Mouse (Mus musculus) adrenal gland (tissue): ENCODE data around the gene Olfr1104.

Experiments used
- intact Hi-C: fragments of 180-260 bp; cut with DNase I; formaldehyde crosslinking; loops from one replicate; pipeline ENCODE4 v1.15.1; 2025
- long read RNA-seq, 2 experiments: library from polyadenylated mRNA; unstranded; transcript quantifications; one replicate each; pipeline ENCODE4 v2.0.0; 2020; ENCODE audit warnings: borderline replicate concordance in 1 of 2; ENCODE audit not compliant: insufficient replicate concordance in 1 of 2

Olfr1104 gene
- long read RNA-seq, experiment 1: 0 reads
- long read RNA-seq, experiment 2: 0 reads

GRCm38 (mm10) chr2:87026980-87027379 is at the start of gene Olfr1104:
Olfr1104 (minus strand) TSS chr2:87027080.
- intact Hi-C loops: no loop called here

GRCm38 (mm10) chr2:87075717-87076116 is 48.8 kb upstream of the Olfr1104 start, which contains the start of gene Olfr1107:
Olfr1107 (minus strand) TSS chr2:87075817.
- intact Hi-C loops: no loop called here

- intact Hi-C loops: no loop called here
Measured at GRCm38 (mm10) chr2:87052173-87052572, 25.3 kb upstream of the Olfr1104 start, which contains the start of gene Olfr1106. Olfr1106 (minus strand) TSS chr2:87052273.

- intact Hi-C loops: no loop called here
Measured at GRCm38 (mm10) chr2:87036431-87036830, 9.6 kb upstream of the Olfr1104 start, which contains the start of gene Olfr1105. Olfr1105 (minus strand) TSS chr2:87036531.

- intact Hi-C loops: no loop called here
Measured at GRCm38 (mm10) chr2:86998098-86998497, 28.8 kb downstream of the Olfr1104 start, which contains the start of gene Olfr1102. Olfr1102 (plus strand) TSS chr2:86998398.

- intact Hi-C loops: no loop called here
Measured at GRCm38 (mm10) chr2:86991121-86991520, 35.8 kb downstream of the Olfr1104 start, which contains the start of gene Olfr1101. Olfr1101 (minus strand) TSS chr2:86991221.

- intact Hi-C loops: no loop called here
Measured at GRCm38 (mm10) chr2:86979854-86980253, 47.0 kb downstream of the Olfr1104 start, which contains the start of gene Olfr1100. Olfr1100 (minus strand) TSS chr2:86979954.
